9 mouse cellular contexts compared by ENCODE assay signal in genomic region chr1:135020970-135021369, GRCm38 (mm10). TPM values are rescaled to one million over a fixed set of nuclear protein-coding genes. Genes with fewer than 3 reads are reported as not detected.
DNase-seq lines count a peak whose midpoint lies in the region; ATAC-seq and TF ChIP-seq lines count a peak whose summit lies in the region.
"Had no signal": no experiment of that assay in that cellular context is flagged by ENCODE, and none has a peak within 500 bp of the region (broad histone marks: within the 10 kb centered on the region; RNA-seq: fewer than 3 reads in every experiment).

No protein-coding gene starts in this region.

- WGBS in forebrain, embryonic 16.5 days, result 18% methylated on average over 5 of the region's 5 CpGs
- WGBS in forebrain, postnatal 0 days, result 24% methylated on average over 5 of the region's 5 CpGs
- 51% methylated on average over 5 of the region's 5 CpGs for WGBS in midbrain, embryonic 14.5 days
- WGBS in midbrain, embryonic 10.5 days, result 81% methylated on average over 5 of the region's 5 CpGs
- WGBS in kidney, embryonic 15.5 days, result 14% methylated on average over 5 of the region's 5 CpGs
- WGBS in stomach, embryonic 15.5 days, result 3% methylated on average over 5 of the region's 5 CpGs
- WGBS in midbrain, embryonic 13.5 days, result 47% methylated on average over 5 of the region's 5 CpGs

- no peak overlapping the region for H3K4me2 ChIP-seq in forebrain, embryonic 16.5 days (ENCODE audit: low read length)
- no peak overlapping the region for H3K4me2 ChIP-seq in forebrain, postnatal 0 days (ENCODE audit: low read depth)
- no peak overlapping the region for H3K4me2 ChIP-seq in midbrain, embryonic 14.5 days (ENCODE audit: low read length)
- H3K4me2 ChIP-seq in kidney, embryonic 15.5 days, result 0 out of 2 replicates have a peak overlapping the region, but pooled peaks have one; percentile 1
- peak overlapping the region; percentile 19; the same call in 1 of the 2 replicates for H3K4me2 ChIP-seq in stomach, embryonic 15.5 days
- no peak overlapping the region for H3K4me2 ChIP-seq in midbrain, embryonic 13.5 days (replicated peaks)
- H3K4me2 ChIP-seq: midbrain, embryonic 15.5 days had no signal

- H3K4me3 ChIP-seq in forebrain, embryonic 16.5 days (replicated peaks; ENCODE audit: low read length), result no peak overlapping the region
- no peak overlapping the region for H3K4me3 ChIP-seq in forebrain, postnatal 0 days (ENCODE audit: low read depth, low read length)
- H3K4me3 ChIP-seq in midbrain, embryonic 14.5 days (replicated peaks; ENCODE audit: low read depth, low read length), result no peak overlapping the region
- no peak overlapping the region for H3K4me3 ChIP-seq in midbrain, embryonic 10.5 days
- no peak overlapping the region for H3K4me3 ChIP-seq in kidney, embryonic 15.5 days (replicated peaks)
- H3K4me3 ChIP-seq in stomach, embryonic 15.5 days (replicated peaks), result no peak overlapping the region
- no peak overlapping the region for H3K4me3 ChIP-seq in midbrain, embryonic 13.5 days (replicated peaks)
- H3K4me3 ChIP-seq: midbrain, embryonic 15.5 days had no signal

- no peak overlapping the region for H3K27ac ChIP-seq in forebrain, embryonic 16.5 days (ENCODE audit: low read length)
- no peak overlapping the region for H3K27ac ChIP-seq in forebrain, postnatal 0 days (ENCODE audit: low read depth, low read length)
- no peak overlapping the region for H3K27ac ChIP-seq in midbrain, embryonic 14.5 days (replicated peaks; ENCODE audit: low read depth, low read length)
- no peak overlapping the region for H3K27ac ChIP-seq in midbrain, embryonic 10.5 days (replicated peaks)
- peak overlapping the region; percentile 65 for H3K27ac ChIP-seq in kidney, embryonic 15.5 days
- H3K27ac ChIP-seq in stomach, embryonic 15.5 days, result no peak overlapping the region
- no peak overlapping the region for H3K27ac ChIP-seq in midbrain, embryonic 13.5 days
- H3K27ac ChIP-seq: midbrain, embryonic 15.5 days had no signal

- no peaks in the 10 kb centered on the region for H3K27me3 ChIP-seq in forebrain, embryonic 16.5 days (replicated peaks; ENCODE audit: control insufficient read depth, insufficient read depth, low read length)
- no peaks in the 10 kb centered on the region for H3K27me3 ChIP-seq in forebrain, postnatal 0 days (ENCODE audit: insufficient read depth, low read length)
- H3K27me3 ChIP-seq in midbrain, embryonic 14.5 days (ENCODE audit: control insufficient read depth, insufficient read depth, low read length), result no peaks in the 10 kb centered on the region
- H3K27me3 ChIP-seq in midbrain, embryonic 10.5 days (ENCODE audit: low read depth, poor library complexity, severe bottlenecking), result no peaks in the 10 kb centered on the region; the same call in 1 of the 2 replicates
- peaks cover 66% of the 10 kb centered on the region for H3K27me3 ChIP-seq in kidney, embryonic 15.5 days
- no peaks in the 10 kb centered on the region for H3K27me3 ChIP-seq in stomach, embryonic 15.5 days (replicated peaks)
- no peaks in the 10 kb centered on the region for H3K27me3 ChIP-seq in midbrain, embryonic 13.5 days
- H3K27me3 ChIP-seq: midbrain, embryonic 15.5 days had no signal

- H3K4me1 ChIP-seq in forebrain, embryonic 16.5 days (replicated peaks; ENCODE audit: control insufficient read depth, insufficient read depth, low read length), result peaks cover 26% of the 10 kb centered on the region
- H3K4me1 ChIP-seq in forebrain, postnatal 0 days (ENCODE audit: insufficient read depth), result 0 out of 2 replicates have a peak, but pooled peaks cover 16% of the 10 kb centered on the region
- peaks cover 19% of the 10 kb centered on the region; the same call in 1 of the 2 replicates for H3K4me1 ChIP-seq in midbrain, embryonic 14.5 days (ENCODE audit: control insufficient read depth, insufficient read depth, low read length)
- peaks cover 14% of the 10 kb centered on the region for H3K4me1 ChIP-seq in midbrain, embryonic 10.5 days
- H3K4me1 ChIP-seq in kidney, embryonic 15.5 days, result peaks cover 41% of the 10 kb centered on the region
- peaks cover 28% of the 10 kb centered on the region for H3K4me1 ChIP-seq in stomach, embryonic 15.5 days
- peaks cover 26% of the 10 kb centered on the region for H3K4me1 ChIP-seq in midbrain, embryonic 13.5 days (replicated peaks)

- intact Hi-C loops in left cerebral cortex, postnatal 25 days (cut with DNase I), result no loop called here

- H3K36me3 ChIP-seq in forebrain, embryonic 16.5 days (ENCODE audit: control insufficient read depth, insufficient read depth), result no peaks in the 10 kb centered on the region
- H3K36me3 ChIP-seq in forebrain, postnatal 0 days (ENCODE audit: insufficient read depth), result no peaks in the 10 kb centered on the region
- H3K36me3 ChIP-seq in midbrain, embryonic 14.5 days (ENCODE audit: control insufficient read depth, insufficient read depth, low read length), result no peaks in the 10 kb centered on the region
- no peaks in the 10 kb centered on the region for H3K36me3 ChIP-seq in midbrain, embryonic 10.5 days
- no peaks in the 10 kb centered on the region for H3K36me3 ChIP-seq in kidney, embryonic 15.5 days
- H3K36me3 ChIP-seq in stomach, embryonic 15.5 days, result no peaks in the 10 kb centered on the region
- H3K36me3 ChIP-seq in midbrain, embryonic 13.5 days, result no peaks in the 10 kb centered on the region
- H3K36me3 ChIP-seq: midbrain, embryonic 15.5 days had no signal

- peak; percentile 58 for ATAC-seq in forebrain, embryonic 16.5 days
- ATAC-seq in forebrain, postnatal 0 days, result no peak
- no peak for ATAC-seq in midbrain, embryonic 14.5 days (ENCODE audit: low FRiP score, low TSS enrichment)
- no peak; the same call in 1 of the 2 replicates for ATAC-seq in kidney, embryonic 15.5 days (replicated peaks; ENCODE audit: low FRiP score)
- peak; percentile 61; the same call in 1 of the 2 replicates for ATAC-seq in stomach, embryonic 15.5 days (ENCODE audit: insufficient read depth, low FRiP score, low read depth)
- no peak for ATAC-seq in midbrain, embryonic 13.5 days

- TF ChIP-seq CTCF in forebrain, postnatal 0 days (IDR thresholded peaks at IDR 0.05; ENCODE audit: low read depth), result no peak

- no peak overlapping the region for H3K9ac ChIP-seq in forebrain, embryonic 16.5 days (replicated peaks; ENCODE audit: low read depth, low read length)
- H3K9ac ChIP-seq in forebrain, postnatal 0 days, result no peak overlapping the region
- no peak overlapping the region for H3K9ac ChIP-seq in midbrain, embryonic 14.5 days (replicated peaks; ENCODE audit: low read length)
- no peak overlapping the region for H3K9ac ChIP-seq in kidney, embryonic 15.5 days
- H3K9ac ChIP-seq in stomach, embryonic 15.5 days, result no peak overlapping the region
- H3K9ac ChIP-seq in midbrain, embryonic 13.5 days (replicated peaks), result no peak overlapping the region
- H3K9ac ChIP-seq: midbrain, embryonic 15.5 days had no signal

- DNase-seq in forebrain, postnatal 0 days, result no peak
- DNase-seq in midbrain, embryonic 14.5 days, result peak; percentile 39
- DNase-seq in midbrain, embryonic 10.5 days (ENCODE audit: low spot score), result no peak
- DNase-seq in left cerebral cortex, postnatal 25 days (ENCODE audit: low spot score in 2 of 2), result no peak

- no peaks in the 10 kb centered on the region for H3K9me3 ChIP-seq in forebrain, embryonic 16.5 days (ENCODE audit: control insufficient read depth, low read length)
- H3K9me3 ChIP-seq in forebrain, postnatal 0 days (ENCODE audit: low read length), result no peaks in the 10 kb centered on the region
- H3K9me3 ChIP-seq in midbrain, embryonic 14.5 days (ENCODE audit: control insufficient read depth, low read length), result no peaks in the 10 kb centered on the region
- H3K9me3 ChIP-seq in midbrain, embryonic 10.5 days (replicated peaks), result no peaks in the 10 kb centered on the region
- H3K9me3 ChIP-seq in kidney, embryonic 15.5 days (replicated peaks), result no peaks in the 10 kb centered on the region
- no peaks in the 10 kb centered on the region for H3K9me3 ChIP-seq in stomach, embryonic 15.5 days
- H3K9me3 ChIP-seq in midbrain, embryonic 13.5 days, result no peaks in the 10 kb centered on the region
- H3K9me3 ChIP-seq: midbrain, embryonic 15.5 days had no signal

RNA-seq across cellular contexts. Expression of gene Ube2t, which starts 58.6 kb away (rescaled TPM):
- polyA plus RNA-seq in forebrain, embryonic 16.5 days (2015; fragmentation: Nextera tagmentation; extraction: Ambion mirVana), result 23.5 and 25.8 TPM in 2 replicates
- total RNA-seq in forebrain, postnatal 0 days (2014; rRNA removed), result 5.7 and 5.8 TPM in 2 replicates
- polyA plus RNA-seq in forebrain, postnatal 0 days (2015; fragmentation: Nextera tagmentation; extraction: Ambion mirVana), result 8.7 and 9.0 TPM in 2 replicates
- polyA plus RNA-seq in midbrain, embryonic 14.5 days (2014; fragmentation: Nextera tagmentation; extraction: Ambion mirVana), result 9.0 and 11.7 TPM in 2 replicates
- polyA plus RNA-seq in midbrain, embryonic 10.5 days (2016; fragmentation: Nextera tagmentation; extraction: Ambion mirVana), result 54.2 and 61.5 TPM in 2 replicates
- 44.2 TPM in 2 replicates for polyA plus RNA-seq in kidney, embryonic 15.5 days (2015; fragmentation: Nextera tagmentation; extraction: Ambion mirVana)
- 33.4 and 34.0 TPM in 2 replicates for polyA plus RNA-seq in stomach, embryonic 15.5 days (2015; fragmentation: Nextera tagmentation; extraction: Ambion mirVana)
- total RNA-seq in left cerebral cortex, postnatal 25 days (2021), result 1 to 10 TPM; 2.7 to 3.1 TPM
- 21.6 and 21.8 TPM in 2 replicates for polyA plus RNA-seq in midbrain, embryonic 13.5 days (2015; fragmentation: Nextera tagmentation; extraction: Ambion mirVana)

Comparison
In these comparisons a context has a peak if more than half of its experiments do, and no peak if none do; other contexts are left out.
1. ATAC-seq: peak in forebrain, embryonic 16.5 days (single experiment) and stomach, embryonic 15.5 days (single experiment); none in forebrain, postnatal 0 days (single experiment), midbrain, embryonic 14.5 days (single experiment), kidney, embryonic 15.5 days (single experiment) and midbrain, embryonic 13.5 days (single experiment).
2. H3K4me2 ChIP-seq: peak in kidney, embryonic 15.5 days (single experiment) and stomach, embryonic 15.5 days (single experiment); none in forebrain, embryonic 16.5 days (single experiment), forebrain, postnatal 0 days (single experiment), midbrain, embryonic 14.5 days (single experiment) and midbrain, embryonic 13.5 days (single experiment).